Mouse (Mus musculus) adipocyte (in vitro differentiated cells): ENCODE measurements around the gene Lrrd1.
"Not testable (repeated sequence)": the region's sequence is repeated elsewhere in the genome, so short reads cannot be mapped to it uniquely, and the experiment has no call there.

ENCODE experiments used
- DNase-seq: peaks from one replicate; pipeline ENCODE4 v3.0.0-alpha.2; 2016; ENCODE audit warnings: low spot score

Gene Lrrd1

GRCm38 (mm10) chr5:3845026-3845425 lies at the start of gene Lrrd1:
Gene Lrrd1 (plus strand): TSS chr5:3845173.
- no peak for DNase-seq

DNA sequence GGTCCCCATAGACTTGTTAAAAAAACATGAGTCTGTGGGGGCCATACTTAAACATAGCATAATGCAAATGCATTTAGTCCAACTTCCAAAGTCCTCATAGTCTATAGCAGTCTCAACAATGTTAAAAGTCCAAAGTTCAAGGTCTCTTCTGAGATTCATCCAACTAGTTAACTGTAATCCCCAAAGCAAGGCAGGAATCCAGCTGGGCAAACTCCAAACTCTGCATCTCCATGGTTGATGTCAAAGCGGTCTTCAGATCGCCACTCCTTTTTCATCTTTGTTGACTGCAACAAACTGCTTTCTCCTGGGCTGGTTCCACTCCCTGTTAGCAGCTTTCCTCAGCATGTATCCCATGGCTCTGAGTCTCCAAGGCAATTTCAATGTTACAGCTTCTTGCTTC lies 47.9 kb upstream of the Lrrd1 start:
- not testable (repeated sequence) for DNase-seq

GRCm38 (mm10) chr5:3798656-3799055 lies 46.3 kb upstream of the Lrrd1 start:
- not testable (repeated sequence) for DNase-seq

GRCm38 (mm10) chr5:3800041-3800440 lies 44.9 kb upstream of the Lrrd1 start:
- no peak for DNase-seq

DNA sequence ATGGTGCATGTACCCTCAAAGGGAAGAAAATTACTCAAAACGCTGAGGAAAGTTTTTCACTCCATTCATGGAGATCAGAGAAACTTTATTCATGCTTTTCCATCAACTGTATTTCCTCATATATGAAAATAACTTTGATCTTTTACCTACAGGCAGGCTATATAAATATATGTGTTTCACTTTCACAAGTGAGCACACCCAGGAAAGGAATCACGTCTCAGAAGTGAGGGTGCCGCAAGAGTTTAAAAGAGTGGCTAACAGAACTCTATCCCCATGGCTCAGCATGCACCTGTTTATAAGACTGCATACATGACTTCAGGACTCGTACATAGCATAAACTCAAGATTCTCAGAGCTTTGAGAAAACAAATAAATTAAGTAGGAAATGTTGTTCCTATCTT lies 44.1 kb upstream of the Lrrd1 start:
- no peak for DNase-seq

DNA sequence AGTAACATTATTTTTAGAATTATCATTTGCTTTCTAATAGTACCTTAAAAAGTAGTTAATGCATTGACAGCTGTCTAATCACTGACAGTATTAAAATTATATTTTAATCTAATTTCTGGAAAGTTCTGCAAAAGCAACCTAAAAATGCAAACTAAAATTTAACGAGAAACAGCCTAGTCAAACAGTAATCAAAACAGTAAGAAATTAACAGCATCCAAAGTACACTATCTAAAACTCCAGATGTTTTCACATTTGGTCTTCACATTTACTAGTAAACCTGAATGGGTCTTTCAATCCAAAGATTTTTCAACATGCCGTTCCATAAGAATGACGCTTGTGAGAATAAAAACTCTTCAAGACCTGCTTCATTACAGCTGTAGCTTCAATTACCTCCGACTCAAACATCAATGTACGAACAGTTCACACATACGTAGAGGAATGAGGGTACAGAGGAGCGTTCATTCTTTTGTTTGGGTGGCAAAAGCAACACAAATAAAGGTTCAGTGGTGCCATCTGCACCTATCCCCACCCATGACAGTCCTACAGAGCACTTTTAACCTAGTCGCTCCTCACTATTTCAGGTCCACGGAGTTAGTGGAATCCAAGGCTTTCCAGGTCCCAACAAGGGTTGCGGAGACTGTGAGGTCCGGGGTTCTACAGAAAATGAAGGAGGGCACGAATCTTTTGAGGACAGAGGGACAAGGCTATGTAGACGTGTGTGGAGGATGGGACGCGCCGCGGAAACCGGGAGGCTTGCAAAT lies 43.1 kb upstream of the Lrrd1 start:
- no peak for DNase-seq

DNA sequence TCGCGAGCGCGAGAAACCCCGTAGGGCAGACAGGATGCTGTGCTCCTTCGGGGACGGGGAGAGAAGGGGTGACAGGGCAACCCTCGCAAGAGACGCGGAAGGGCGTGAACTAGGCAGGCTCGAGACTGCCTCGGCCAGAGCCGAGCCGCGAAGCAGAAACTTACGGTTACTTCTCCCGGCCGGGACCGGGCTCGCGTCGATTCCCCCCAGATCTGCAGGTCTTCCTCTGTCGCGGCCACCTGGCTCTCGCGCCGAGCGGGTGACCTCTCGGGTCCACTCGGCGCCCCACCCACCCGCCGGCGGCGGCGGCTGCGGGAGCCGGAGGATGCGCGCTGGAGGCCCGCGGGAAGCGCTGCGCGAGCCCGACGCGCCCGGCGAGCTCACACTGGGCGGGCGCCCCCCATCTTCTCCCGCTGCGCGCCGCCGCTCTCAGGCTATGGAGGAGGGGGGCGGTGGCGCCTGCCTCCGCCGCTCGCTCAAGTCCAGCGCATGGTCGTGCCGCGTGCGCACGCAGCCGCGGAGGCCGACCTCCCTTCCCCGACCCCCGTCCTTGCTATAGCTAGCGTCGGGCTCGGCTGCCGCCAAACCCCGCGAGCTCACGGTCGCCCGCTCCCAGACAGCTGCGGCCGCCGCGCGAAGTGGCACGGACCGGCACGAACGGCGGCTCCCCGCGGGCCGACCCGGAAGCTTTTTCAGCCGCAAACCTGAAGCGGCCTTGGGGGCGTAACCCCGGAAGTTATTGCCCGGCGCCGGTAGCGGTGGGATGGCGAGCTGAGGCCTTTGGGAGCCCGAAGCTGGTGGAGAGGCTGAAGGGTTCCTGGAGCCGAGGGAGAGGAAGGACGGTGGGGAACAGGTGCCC lies 42.3 kb upstream of the Lrrd1 start, which contains the start of the genes Ankib1 and Krit1:
TSS of gene Ankib1 (minus strand) at position 493 of the 859 bp plus-strand sequence.
TSS of gene Krit1 (plus strand) at position 752 of the 859 bp plus-strand sequence.
- DNase-seq = peak; percentile 88

- peak; percentile 76 for DNase-seq
Measured at GRCm38 (mm10) chr5:3803292-3804165, 41.4 kb upstream of the Lrrd1 start.

- DNase-seq = no peak
Measured at GRCm38 (mm10) chr5:3808472-3808871, 36.5 kb upstream of the Lrrd1 start.

- no peak for DNase-seq
Measured at GRCm38 (mm10) chr5:3834107-3834506, 10.9 kb upstream of the Lrrd1 start.

GRCm38 (mm10) chr5:3870161-3870560 lies 25.2 kb downstream of the Lrrd1 start:
- DNase-seq = no peak

DNA sequence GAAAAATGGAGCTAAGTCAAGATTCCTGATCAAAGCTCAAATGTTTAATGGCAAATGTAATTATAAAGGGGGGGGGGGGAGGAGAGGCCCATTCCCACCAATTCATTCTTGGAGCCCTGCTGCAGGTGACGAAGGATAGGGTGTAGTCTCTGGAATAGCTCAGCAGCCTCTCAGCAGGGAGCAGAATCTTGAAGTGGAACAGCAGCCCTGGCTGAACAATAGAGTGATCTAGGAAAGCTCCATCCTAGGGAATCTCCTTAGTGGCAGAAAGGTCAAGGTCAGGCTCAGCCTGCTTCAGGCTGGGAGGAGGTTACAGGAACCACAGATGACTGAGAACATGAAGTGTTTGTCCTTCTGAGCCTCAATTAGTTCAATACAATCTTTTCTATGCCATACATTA lies 27.4 kb downstream of the Lrrd1 start:
- no peak for DNase-seq

DNA sequence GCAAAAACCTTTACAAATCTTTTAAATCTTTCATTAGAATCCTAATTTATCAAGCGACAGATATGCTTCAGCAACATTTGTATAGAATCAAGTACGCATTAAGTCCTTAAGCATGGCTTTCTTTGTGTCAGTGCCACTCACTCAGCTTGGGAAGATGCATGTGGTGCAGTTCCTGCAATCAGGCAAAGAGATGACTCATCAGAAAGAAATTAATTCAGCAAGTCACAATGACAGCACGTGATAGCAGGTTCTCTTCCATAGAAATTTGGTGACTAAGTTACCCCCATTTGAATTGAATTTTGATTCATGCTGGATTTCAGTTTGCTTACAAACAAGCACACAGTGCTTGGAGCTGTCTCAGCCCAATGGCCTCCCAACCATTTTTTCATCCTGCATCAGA lies 28.5 kb downstream of the Lrrd1 start:
- no peak for DNase-seq

DNA sequence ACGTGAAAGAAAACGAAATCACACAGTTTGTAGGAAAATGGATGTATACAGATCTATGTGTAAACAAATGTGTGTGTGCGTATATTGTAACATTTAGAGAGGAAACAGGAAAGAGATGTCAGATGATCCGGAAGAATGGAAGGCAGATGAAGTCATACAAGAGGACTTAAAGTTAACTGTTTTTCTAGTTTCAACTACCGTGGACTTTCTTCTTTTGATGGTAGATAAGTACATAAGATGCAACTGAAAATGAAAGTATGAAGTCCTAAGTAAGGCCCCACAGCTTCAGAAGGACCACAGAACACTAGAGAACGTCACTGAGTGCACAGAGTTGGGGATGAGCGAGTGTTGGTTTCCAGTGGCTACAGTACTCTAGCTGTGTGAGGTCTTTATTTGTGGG lies 41.9 kb downstream of the Lrrd1 start:
- not testable (repeated sequence) for DNase-seq

DNA sequence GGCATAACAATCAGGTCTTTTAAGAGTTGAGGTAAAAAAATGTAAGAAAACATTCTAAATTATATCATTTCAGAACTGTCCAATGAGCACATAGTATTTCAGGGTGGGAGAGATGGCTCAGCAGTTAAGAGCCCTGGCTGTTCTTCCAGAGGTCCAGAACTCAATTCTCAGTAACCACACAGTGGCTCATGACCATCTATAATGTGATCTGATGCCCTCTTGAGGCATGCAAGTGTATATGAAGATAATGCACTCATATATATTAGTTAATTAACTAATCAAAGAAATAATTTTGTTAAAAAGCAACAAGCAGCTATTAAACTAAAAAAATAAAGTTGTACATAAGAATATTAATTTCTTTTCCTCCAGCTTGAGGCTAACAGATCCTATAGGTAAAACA lies 44.2 kb downstream of the Lrrd1 start:
- DNase-seq = no peak

DNA sequence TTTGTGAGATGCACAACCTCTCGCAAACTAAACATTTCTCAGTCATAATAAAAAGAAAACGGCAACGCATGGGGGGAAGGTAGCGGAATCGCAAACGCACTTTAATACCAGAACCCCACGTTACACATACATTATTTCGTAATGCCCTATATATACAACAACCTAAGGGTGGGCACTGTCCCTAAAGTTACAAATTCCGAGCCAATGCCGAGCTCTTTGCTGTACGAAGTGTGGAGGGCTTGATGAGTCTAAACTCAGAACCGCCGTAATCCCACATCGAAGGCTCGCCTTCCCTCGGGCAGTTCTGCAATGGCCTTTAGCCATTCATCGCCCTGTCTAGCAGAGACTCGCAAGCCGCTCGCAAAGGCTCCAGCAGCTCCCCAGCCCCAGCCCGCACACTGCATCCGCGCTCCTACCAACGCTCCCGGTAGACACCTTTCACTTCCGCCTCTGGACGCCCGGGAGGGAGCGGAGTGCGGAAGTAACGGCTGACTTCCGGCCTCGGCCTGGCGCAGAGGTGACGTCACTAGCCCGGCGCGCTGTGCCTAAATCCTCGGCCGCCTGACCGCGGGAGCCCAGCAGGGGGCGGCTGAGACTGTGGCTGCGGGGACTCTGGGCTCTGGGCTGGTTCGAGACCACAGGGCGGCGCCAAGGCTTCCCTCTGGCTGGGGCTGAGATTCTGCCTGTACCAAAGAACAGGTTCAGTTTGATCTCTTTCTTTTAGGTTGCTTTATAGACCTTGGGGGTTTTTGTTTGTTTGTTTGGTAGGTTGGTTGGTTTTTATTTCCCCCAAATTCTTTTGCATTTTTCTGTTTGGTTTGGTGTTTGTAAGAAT lies 48.7 kb downstream of the Lrrd1 start, which contains the start of gene Mterf1a:
TSS of gene Mterf1a (minus strand) at position 475 of the 835 bp plus-strand sequence.
- peak; percentile 35 for DNase-seq

DNA sequence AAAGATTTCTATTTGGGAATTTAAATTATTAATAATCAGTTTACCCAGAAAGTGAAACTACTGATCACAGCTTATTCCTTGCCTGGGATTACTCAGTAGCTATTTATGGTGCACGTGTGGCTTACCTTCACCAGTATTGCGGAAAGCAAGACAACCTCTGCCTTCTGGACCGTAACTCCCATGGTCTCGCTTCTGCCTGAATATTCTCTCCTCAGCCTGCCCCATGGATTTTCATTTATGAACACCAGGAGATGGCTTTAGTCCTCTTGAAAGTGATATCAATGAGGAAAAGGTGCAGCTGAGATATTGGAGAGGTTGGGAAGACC lies 49.3 kb downstream of the Lrrd1 start:
- DNase-seq = not testable (repeated sequence)

GRCm38 (mm10) chr5:3905471-3905870 lies 60.5 kb downstream of the Lrrd1 start:
- no peak for DNase-seq
